Mouse (Mus musculus) liver, adult (tissue): ENCODE measurements around the gene Fam81a.
A peak's percentile ranks its signal among the peaks of the same experiment; 100 is the strongest.

ENCODE experiments used
- GATA4 ChIP-seq: IDR thresholded peaks from 2 replicates; pipeline ENCODE4 v1.6.1; 2014; ENCODE audit warnings: mild to moderate bottlenecking, low read length; ENCODE audit not compliant: insufficient replicate concordance

The Fam81a gene

GRCm38 (mm10) chr9:70086091-70086490 lies 56.3 kb downstream of the Fam81a start:
- no peak for TF ChIP-seq GATA4

DNA sequence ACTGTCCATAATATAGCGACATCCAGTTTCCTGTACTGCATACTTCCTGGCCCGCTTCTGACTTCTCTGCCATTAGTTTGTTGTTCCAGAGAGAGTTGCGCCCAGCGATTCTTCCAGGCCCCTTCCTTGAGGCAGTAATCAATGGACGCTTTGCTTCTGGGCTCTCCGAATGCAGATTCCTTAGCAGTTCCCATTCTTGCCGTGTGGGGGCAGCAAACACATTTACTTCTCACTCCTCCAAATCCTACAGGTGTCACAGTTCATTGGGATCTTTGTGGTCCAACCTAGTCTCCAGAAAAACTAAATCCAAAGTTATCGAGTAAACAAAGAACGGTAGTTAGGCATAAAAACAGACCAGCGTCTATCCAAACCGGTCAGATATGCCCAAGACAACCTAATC lies 58.3 kb downstream of the Fam81a start:
- no peak for TF ChIP-seq GATA4

DNA sequence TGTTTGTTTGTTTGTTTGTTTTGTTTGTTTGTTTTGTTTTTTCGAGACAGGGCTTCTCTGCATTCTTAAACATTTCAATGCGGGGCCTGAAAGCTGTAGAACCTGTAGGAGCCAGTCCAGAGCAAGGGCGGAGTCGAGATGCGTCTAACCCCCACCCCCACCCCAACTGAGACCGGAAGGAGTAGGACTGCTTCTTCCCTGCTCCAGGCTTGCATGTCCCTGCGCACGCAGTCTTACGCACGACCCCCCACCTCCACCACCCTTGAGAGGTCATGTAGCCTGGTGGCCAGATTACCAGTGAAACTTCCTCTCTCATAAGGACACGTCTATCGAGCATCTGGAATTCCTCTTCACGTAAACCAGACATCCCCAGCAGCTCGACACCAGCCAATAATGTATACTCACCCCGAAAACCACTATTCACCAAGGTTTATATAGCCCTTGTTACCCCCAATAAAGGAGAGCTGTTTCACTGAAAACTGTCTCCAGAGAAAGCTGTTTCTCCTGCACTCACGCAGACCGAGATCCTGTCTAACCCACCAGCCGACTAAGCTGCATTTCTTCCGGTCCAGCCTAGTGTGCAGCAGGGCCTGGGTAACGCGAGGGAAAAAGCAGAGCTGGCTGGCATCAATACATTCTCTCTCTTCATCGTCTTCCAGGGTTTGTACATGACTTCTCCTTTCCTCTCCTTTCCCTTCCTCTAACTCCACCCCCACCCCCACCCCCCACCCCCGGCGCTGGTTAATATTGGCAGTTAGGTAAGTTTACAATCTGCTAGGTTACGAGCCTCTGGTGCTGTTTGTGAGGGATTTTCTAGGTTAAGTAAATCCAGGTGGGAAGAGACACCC lies 59.8 kb downstream of the Fam81a start:
- TF ChIP-seq GATA4, result no peak

GRCm38 (mm10) chr9:70081767-70082166 lies 60.6 kb downstream of the Fam81a start:
- TF ChIP-seq GATA4, result no peak

GRCm38 (mm10) chr9:70080976-70081375 lies 61.4 kb downstream of the Fam81a start:
- TF ChIP-seq GATA4, result no peak

- TF ChIP-seq GATA4, result no peak
These were observed 62.1 kb downstream of the Fam81a start for GRCm38 (mm10) chr9:70080027-70080800.

DNA sequence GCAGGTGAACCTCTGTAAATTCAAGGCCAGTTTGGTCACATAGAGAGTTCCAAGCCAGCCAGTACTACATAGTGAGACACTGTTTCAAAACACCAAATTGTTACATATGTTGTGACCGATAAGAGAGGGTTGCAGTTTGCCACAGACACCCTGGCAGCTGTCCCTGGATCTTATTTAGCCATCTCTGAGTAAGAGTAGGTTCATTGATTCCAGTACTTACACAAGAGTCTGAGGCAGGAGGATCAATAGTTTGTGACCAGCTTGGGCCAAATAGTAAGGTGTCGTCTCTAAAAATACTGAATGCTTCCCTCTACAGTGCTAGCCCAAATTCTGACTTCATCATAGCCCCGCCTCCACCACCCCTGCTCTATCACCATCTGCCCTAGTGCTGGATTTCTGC lies 64.3 kb downstream of the Fam81a start:
- peak; percentile 92 for TF ChIP-seq GATA4

DNA sequence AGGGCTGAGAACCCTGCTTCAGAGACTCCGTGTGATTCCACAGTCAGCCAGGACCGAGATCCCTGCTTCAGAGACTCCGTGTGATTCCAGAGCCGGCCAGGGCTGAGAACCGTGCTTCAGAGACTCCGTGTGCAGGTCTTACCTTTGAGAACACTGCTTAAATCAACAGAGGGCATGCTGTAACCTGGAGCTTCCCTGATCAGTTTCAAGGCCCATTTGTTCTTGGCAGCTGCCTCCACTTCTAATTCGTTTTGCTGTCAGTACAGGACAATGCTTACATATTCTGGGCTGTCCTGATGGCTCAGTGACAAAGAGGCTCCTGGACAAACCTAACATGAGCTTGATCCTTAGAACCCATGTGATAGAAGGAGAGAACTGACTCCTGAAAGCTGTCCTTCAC lies 65.2 kb downstream of the Fam81a start:
- TF ChIP-seq GATA4, result no peak

- TF ChIP-seq GATA4, result no peak
These were observed 70.0 kb downstream of the Fam81a start for GRCm38 (mm10) chr9:70072387-70072786.

- peak; percentile 77; the same call in 1 of the 2 replicates for TF ChIP-seq GATA4
These were observed 72.4 kb downstream of the Fam81a start for GRCm38 (mm10) chr9:70069961-70070435.

DNA sequence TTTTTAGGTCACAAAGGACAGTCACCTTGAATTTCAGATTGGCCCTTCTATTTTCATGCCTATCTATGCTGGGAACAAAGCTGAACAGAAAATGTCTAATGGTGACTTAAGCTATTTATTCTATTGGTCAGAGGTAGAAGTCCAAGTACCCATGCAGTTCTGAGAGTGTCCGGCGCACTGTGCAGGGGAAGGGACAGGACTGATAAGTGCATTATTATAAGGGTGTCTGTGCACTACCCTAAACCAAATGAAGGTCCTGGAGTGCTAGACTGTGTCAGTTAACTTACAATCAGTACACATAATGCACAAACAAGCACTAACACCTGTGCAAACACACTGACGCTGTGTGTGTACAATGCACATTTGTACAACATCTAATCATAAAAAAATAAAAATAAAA lies 74.9 kb downstream of the Fam81a start:
- TF ChIP-seq GATA4, result no peak

GRCm38 (mm10) chr9:70062012-70062411 lies 80.3 kb downstream of the Fam81a start:
- peak; percentile 47; the same call in 1 of the 2 replicates for TF ChIP-seq GATA4

DNA sequence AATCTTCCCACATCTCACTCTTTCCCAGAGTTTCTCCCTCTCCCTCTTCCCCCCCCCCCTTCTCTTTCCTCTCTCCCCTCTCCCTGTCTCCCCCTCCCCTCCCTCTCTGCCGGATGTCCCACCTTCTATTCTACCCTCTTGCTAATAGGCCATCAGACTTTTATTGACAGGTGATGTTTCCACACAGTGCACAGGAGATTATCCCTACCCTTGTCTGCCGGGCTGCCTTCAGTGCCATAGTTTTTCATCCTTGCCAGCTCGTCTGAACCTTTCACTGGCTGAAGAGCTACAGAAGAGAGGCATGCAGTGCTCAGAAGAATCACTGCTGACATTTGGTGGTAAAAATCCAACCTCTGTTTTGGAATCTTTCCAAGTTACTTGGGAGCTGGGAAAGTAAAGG lies 88.9 kb downstream of the Fam81a start:
- no peak for TF ChIP-seq GATA4

DNA sequence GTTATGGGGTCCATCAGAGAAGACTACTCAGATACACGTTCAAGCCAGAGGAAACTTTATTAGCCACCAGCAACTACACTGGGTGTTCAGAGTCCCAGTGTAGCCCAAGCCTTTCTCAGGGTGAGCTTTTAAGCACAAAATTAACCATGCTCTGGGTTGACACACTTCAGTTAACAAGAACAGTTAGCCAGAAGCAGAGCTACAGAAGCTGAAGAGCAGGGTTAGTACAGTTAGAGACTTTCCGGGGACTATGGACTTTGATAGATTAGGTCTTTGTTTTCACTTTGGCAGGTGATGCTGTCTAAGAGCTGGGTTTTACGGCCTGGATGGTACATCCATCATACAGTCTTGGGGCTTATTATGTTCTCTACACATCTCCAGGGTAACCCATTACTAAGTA lies 89.6 kb downstream of the Fam81a start:
- TF ChIP-seq GATA4, result no peak

DNA sequence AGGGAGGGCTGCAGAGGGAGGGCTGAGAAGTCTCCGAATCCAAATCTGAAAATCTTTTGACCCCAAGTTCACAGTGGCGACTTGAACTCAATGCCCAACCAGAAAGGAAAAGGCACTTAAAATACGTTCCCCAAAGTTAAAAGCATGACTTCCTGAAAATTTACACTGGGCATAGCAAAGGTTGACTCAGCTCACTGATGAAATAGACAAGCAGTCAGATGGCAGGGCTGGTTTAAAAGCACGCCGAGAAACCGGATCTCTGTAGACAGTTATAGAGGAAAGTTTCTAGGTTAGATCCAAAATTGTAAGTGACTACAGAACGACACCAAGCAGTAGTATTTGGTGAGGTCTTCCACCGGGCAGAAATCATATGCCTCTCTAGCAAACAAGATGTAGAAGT lies 92.5 kb downstream of the Fam81a start:
- TF ChIP-seq GATA4, result no peak

- no peak for TF ChIP-seq GATA4
These were observed 93.0 kb downstream of the Fam81a start for GRCm38 (mm10) chr9:70049416-70049783.

GRCm38 (mm10) chr9:70048751-70049415 lies 93.5 kb downstream of the Fam81a start:
- TF ChIP-seq GATA4, result no peak
